Mouse (Mus musculus) ES-E14 (cell line): Measurements from ENCODE around the gene Chd3.

Source experiments
- HCFC1 ChIP-seq: IDR thresholded peaks from 2 replicates; pipeline ENCODE4 v1.6.1; 2012; ENCODE audit warnings: low read length, inconsistent platforms, borderline replicate concordance; ENCODE audit not compliant: insufficient read depth
- MAFK ChIP-seq: IDR thresholded peaks from 2 replicates; pipeline ENCODE4 v1.6.1; 2014; ENCODE audit warnings: mild to moderate bottlenecking, low read depth, low read length, inconsistent platforms; ENCODE audit not compliant: insufficient read depth

DNA sequence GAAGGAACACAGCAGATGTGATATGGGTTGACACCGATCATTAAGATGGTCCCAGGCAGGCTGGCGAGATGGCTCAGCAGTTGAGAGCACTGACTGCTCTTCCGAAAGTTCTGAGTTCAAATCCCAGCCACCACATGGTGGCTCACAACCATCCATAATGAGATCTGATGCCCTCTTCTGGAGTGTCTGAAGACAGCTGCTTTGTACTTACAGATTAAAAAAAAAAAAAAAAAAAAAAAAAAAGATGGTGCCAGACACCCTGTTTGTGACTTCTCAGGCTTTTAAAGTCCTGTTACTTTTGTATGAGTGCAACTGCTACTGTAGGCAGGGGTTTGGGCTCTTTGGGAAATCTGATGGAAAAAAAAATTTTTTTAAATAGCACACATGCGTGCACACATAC, 19.5 kb upstream of the Chd3 start:
- TF ChIP-seq MAFK, result no peak
- no peak for TF ChIP-seq HCFC1
